Mouse (Mus musculus): ENCODE data around the gene Naglu. TPM values are rescaled to one million over a fixed set of nuclear protein-coding genes. Genes with fewer than 3 reads are reported as not detected.

The Naglu gene
- total and polyA plus RNA-seq, 3 experiments, result 11.2 to 33.3 (median 13.8) TPM

- DNase-seq (ENCODE audit: extremely low read depth), result no peak
- Histone ChIP-seq H3K4me3 (replicated peaks in 1 of 3; ENCODE audit: low read depth in 2 of 3, low read length in 2 of 3, poor library complexity in 1 of 3) (no peak overlapping the region), H3K36me3 (replicated peaks in 1 of 2; ENCODE audit: control insufficient read depth in 1 of 2, insufficient read depth in 1 of 2, low read length in 1 of 2) (peaks cover 20 to 42% of the 10 kb centered on the region in 2 experiments), H3K4me1 (ENCODE audit: control insufficient read depth in 1 of 2, insufficient read depth in 2 of 2) (peaks cover 26 to 61% of the 10 kb centered on the region in 2 experiments), H3K27ac (ENCODE audit: insufficient read depth, low read depth) (no peak overlapping the region), H3K4me2 (ENCODE audit: insufficient read depth, low read depth, poor library complexity, severe bottlenecking) (no peak overlapping the region), H3K79me2 (replicated peaks; ENCODE audit: control insufficient read depth, extremely low read depth, insufficient read depth, poor library complexity, severe bottlenecking) (peaks cover 22% of the 10 kb centered on the region; the same call in 1 of the 2 replicates), H3K27me3 (replicated peaks) (peaks cover 3% of the 10 kb centered on the region), H3K9me3 (replicated peaks; ENCODE audit: low read length) (no peaks in the 10 kb centered on the region), H3K9ac (ENCODE audit: insufficient read depth, low read depth) (no peak overlapping the region)
- dilution Hi-C loops (cut with MboI; ENCODE audit: extremely low pct_ligation_motif_present, extremely low pct_unique_long_range_greater_than_20kb, low sequenced_read_pairs) (no loop called here), in situ Hi-C loops (cut with MboI; ENCODE audit: low pct_ligation_motif_present, low pct_unique_long_range_greater_than_20kb, low sequenced_read_pairs) (loop anchor here (5.0 to 10.0 kb wide), 2 partner anchors 98 to 221 kb away; partner anchors contain the start of gene Becn1)
- no peak for TF ChIP-seq BHLHE40 (IDR thresholded peaks at IDR 0.05; ENCODE audit: low read depth, low read length)
- TF ChIP-seq MYC (IDR thresholded peaks at IDR 0.05; ENCODE audit: low read depth, low read length), result no peak
- TF ChIP-seq TCF12 (IDR thresholded peaks at IDR 0.05; ENCODE audit: low read depth, low read length), result no peak
- no peak for TF ChIP-seq PAX5 (IDR thresholded peaks at IDR 0.05; ENCODE audit: low read length)
- no peak for TF ChIP-seq HCFC1 (IDR thresholded peaks at IDR 0.05; ENCODE audit: low read depth, low read length)
- TF ChIP-seq ZKSCAN1 (IDR thresholded peaks at IDR 0.05; ENCODE audit: borderline replicate concordance, low read depth, low read length), result no peak
- no peak for TF ChIP-seq ZC3H11A (IDR thresholded peaks at IDR 0.05; ENCODE audit: low read depth, low read length)
- TF ChIP-seq JUN (IDR thresholded peaks at IDR 0.05; ENCODE audit: insufficient read depth, low read depth, low read length), result no peak
- TF ChIP-seq SMC3 (IDR thresholded peaks at IDR 0.05; ENCODE audit: low read depth, low read length), result no peak
- TF ChIP-seq CHD2 (IDR thresholded peaks at IDR 0.05; ENCODE audit: low read length), result no peak
- no peak for TF ChIP-seq GABPA (IDR thresholded peaks at IDR 0.05; ENCODE audit: insufficient replicate concordance, low read depth, low read length)
- no peak for TF ChIP-seq MEF2A (IDR thresholded peaks at IDR 0.05; ENCODE audit: borderline replicate concordance, low read depth, low read length)
- TF ChIP-seq NRF1 (IDR thresholded peaks at IDR 0.05; ENCODE audit: low read depth, low read length), result no peak
- no peak for TF ChIP-seq MAX (IDR thresholded peaks at IDR 0.05; ENCODE audit: low read length)
These were observed 14.4 kb downstream of the Naglu start for GRCm38 (mm10) chr11:101084246-101084645.

GRCm38 (mm10) chr11:101084811-101085210 lies 15.0 kb downstream of the Naglu start:
- no peak overlapping the region for H3K4me3 ChIP-seq (replicated peaks in 1 of 3; ENCODE audit: low read depth in 2 of 3, low read length in 2 of 3, poor library complexity in 1 of 3)
- H3K4me1 ChIP-seq (ENCODE audit: control insufficient read depth in 1 of 2, insufficient read depth in 2 of 2), result peaks cover 26 to 63% of the 10 kb centered on the region in 2 experiments
- DNase-seq (ENCODE audit: extremely low read depth), result no peak
- no peaks in the 10 kb centered on the region for H3K9me3 ChIP-seq (replicated peaks; ENCODE audit: low read length)
- peaks cover 3% of the 10 kb centered on the region for H3K27me3 ChIP-seq (replicated peaks)
- no peak for TF ChIP-seq ZNF384 (IDR thresholded peaks at IDR 0.05; ENCODE audit: low read depth, low read length)
- no peak for TF ChIP-seq USF2 (conservative IDR thresholded peaks at IDR 0.05; ENCODE audit: low read depth, low read length)
- TF ChIP-seq SMC3 (IDR thresholded peaks at IDR 0.05; ENCODE audit: low read depth, low read length), result no peak
- no peak for TF ChIP-seq UBTF (IDR thresholded peaks at IDR 0.05; ENCODE audit: low read depth, low read length)
- TF ChIP-seq ZMIZ1 (IDR thresholded peaks at IDR 0.05; ENCODE audit: low read depth, low read length), result no peak
- TF ChIP-seq ETS1 (conservative IDR thresholded peaks at IDR 0.05; ENCODE audit: low read depth, low read length), result no peak
- TF ChIP-seq JUND (conservative IDR thresholded peaks at IDR 0.05; ENCODE audit: low read depth, low read length), result no peak
- TF ChIP-seq SIN3A (IDR thresholded peaks at IDR 0.05; ENCODE audit: low read length), result no peak
- no peak for TF ChIP-seq POLR2AphosphoS2 (IDR thresholded peaks at IDR 0.05; ENCODE audit: low read depth, low read length)
- no peak for TF ChIP-seq MYC (IDR thresholded peaks at IDR 0.05; ENCODE audit: low read depth, low read length)
- TF ChIP-seq MEF2A (IDR thresholded peaks at IDR 0.05; ENCODE audit: borderline replicate concordance, low read depth, low read length), result no peak
- TF ChIP-seq CHD1 (IDR thresholded peaks at IDR 0.05; ENCODE audit: low read depth, low read length), result no peak
- no peak for TF ChIP-seq MAZ (IDR thresholded peaks at IDR 0.05; ENCODE audit: low read depth, low read length)
- TF ChIP-seq TCF12 (IDR thresholded peaks at IDR 0.05; ENCODE audit: low read depth, low read length), result no peak
- no peak for TF ChIP-seq HCFC1 (IDR thresholded peaks at IDR 0.05; ENCODE audit: low read depth, low read length)
- no peak for TF ChIP-seq EP300 (IDR thresholded peaks at IDR 0.05; ENCODE audit: low read length)
- in situ Hi-C loops (cut with MboI; ENCODE audit: low pct_ligation_motif_present, low pct_unique_long_range_greater_than_20kb, low sequenced_read_pairs) (loop anchor here (5.0 to 10.0 kb wide), 2 partner anchors 97 to 220 kb away; partner anchors contain the start of gene Becn1), dilution Hi-C loops (cut with MboI; ENCODE audit: extremely low pct_ligation_motif_present, extremely low pct_unique_long_range_greater_than_20kb, low sequenced_read_pairs) (no loop called here)
- H3K9ac ChIP-seq (ENCODE audit: insufficient read depth, low read depth), result no peak overlapping the region
- no peak overlapping the region for H3K4me2 ChIP-seq (ENCODE audit: insufficient read depth, low read depth, poor library complexity, severe bottlenecking)
- H3K79me2 ChIP-seq (replicated peaks; ENCODE audit: control insufficient read depth, extremely low read depth, insufficient read depth, poor library complexity, severe bottlenecking), result peaks cover 22% of the 10 kb centered on the region; the same call in 1 of the 2 replicates
- no peak overlapping the region for H3K27ac ChIP-seq (ENCODE audit: insufficient read depth, low read depth)
- peaks cover 26 to 48% of the 10 kb centered on the region in 2 experiments for H3K36me3 ChIP-seq (replicated peaks in 1 of 2; ENCODE audit: control insufficient read depth in 1 of 2, insufficient read depth in 1 of 2, low read length in 1 of 2)
